Mouse (Mus musculus) kidney, postnatal 0 days (tissue): ENCODE results near the gene Supt7l. TPM values are rescaled to one million over a fixed set of nuclear protein-coding genes. Genes with fewer than 3 reads are reported as not detected.

Experiments
- ATAC-seq: fragments of 200-750 bp; cut with Nextera tagmentation; replicated peaks from 2 replicates; pipeline ENCODE4 v1.8.0; 2017; ENCODE audit warnings: low read depth, moderate number of reproducible peaks, moderate TSS enrichment, moderate library complexity; ENCODE audit not compliant: low FRiP score
- DNase-seq: peaks from one replicate; pipeline ENCODE4 v3.0.0-alpha.2; 2016; ENCODE audit warnings: low spot score
- H3K27ac ChIP-seq: fragments of 300-500 bp; sonication (generic); 2 replicates; pipeline ENCODE4 v1.5.1; 2014; ENCODE audit warnings: mild to moderate bottlenecking
- H3K27me3 ChIP-seq: fragments of 300-500 bp; sonication (generic); 2 replicates; pipeline ENCODE4 v1.6.1; 2014; ENCODE audit warnings: low read length, mixed read lengths; ENCODE audit not compliant: insufficient read depth
- H3K36me3 ChIP-seq: fragments of 300-500 bp; sonication (generic); 2 replicates; pipeline ENCODE4 v1.6.1; 2014; ENCODE audit warnings: low read length, mixed read lengths; ENCODE audit not compliant: insufficient read depth
- H3K4me1 ChIP-seq: fragments of 300-500 bp; sonication (generic); replicated peaks from 2 replicates; pipeline ENCODE4 v1.6.1; 2014; ENCODE audit warnings: antibody characterized with exemption, low read length, mixed read lengths; ENCODE audit not compliant: insufficient read depth
- H3K4me2 ChIP-seq: fragments of 300-500 bp; sonication (generic); 2 replicates; pipeline ENCODE4 v1.6.1; 2014; ENCODE audit warnings: mild to moderate bottlenecking, low read length, moderate library complexity, mixed read lengths
- H3K4me3 ChIP-seq: fragments of 300-500 bp; sonication (generic); replicated peaks from 2 replicates; pipeline ENCODE4 v1.5.1; 2014; ENCODE audit warnings: low read depth, low read length
- H3K9ac ChIP-seq: fragments of 300-500 bp; sonication (generic); 2 replicates; pipeline ENCODE4 v1.6.1; 2014; ENCODE audit warnings: low read depth, low read length
- H3K9me3 ChIP-seq: fragments of 300-500 bp; sonication (generic); replicated peaks from 2 replicates; pipeline ENCODE4 v1.6.1; 2016; ENCODE audit warnings: low read length, inconsistent platforms, mixed read lengths
- CTCF ChIP-seq: IDR thresholded peaks from 2 replicates; pipeline ENCODE4 v1.5.1; 2016; ENCODE audit warnings: antibody characterized with exemption, low read depth, mild to moderate bottlenecking, moderate library complexity
- WGBS: fragments of 180-500 bp; shearing (Covaris S2); extraction: QIAGEN DNeasy Blood & Tissue Kit; methylation state at CpG from one replicate; pipeline ENCODE4 v1.1.7; 2014; 5-methylcytosine and 5-hydroxymethylcytosine counted together
- polyA plus RNA-seq: library from polyadenylated mRNA; unstranded; fragments of >200 nt; fragmentation: Nextera tagmentation; extraction: Ambion mirVana; gene quantifications from 2 replicates; pipeline ENCODE4 v1.2.1, GENCODE M21; 2015

Supt7l gene
- polyA plus RNA-seq, 1 experiment from 2014 or later: 13.6 TPM

DNA sequence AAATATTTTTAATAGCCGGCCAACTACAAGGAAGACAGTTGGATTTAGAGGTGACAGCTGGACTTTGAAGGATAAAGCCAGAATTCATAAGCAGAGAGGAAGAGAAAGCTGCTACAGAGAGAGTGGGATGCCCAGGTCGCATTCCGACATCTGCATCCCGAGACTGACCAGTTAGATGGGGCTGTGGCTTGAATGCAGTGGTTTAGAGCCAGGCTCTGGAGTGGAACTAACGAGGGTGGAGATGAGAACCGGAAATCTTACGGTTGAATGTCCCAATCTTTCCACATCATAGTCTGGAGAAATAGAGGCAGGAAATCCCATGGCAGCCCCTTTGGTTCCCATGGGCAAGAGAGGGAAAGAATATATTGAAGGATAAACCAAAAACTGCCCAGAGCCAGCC, 38.4 kb upstream of the Supt7l start:
- WGBS: 66% methylated on average over 7 of the region's 7 CpGs
- Histone ChIP-seq H3K9ac (no peak overlapping the region), H3K4me1 (peaks cover 8% of the 10 kb centered on the region; the same call in 1 of the 2 replicates), H3K4me2 (no peak overlapping the region), H3K9me3 (no peaks in the 10 kb centered on the region), H3K27ac (no peak overlapping the region), H3K27me3 (no peaks in the 10 kb centered on the region), H3K4me3 (no peak overlapping the region), H3K36me3 (0 out of 2 replicates have a peak, but pooled peaks cover 8% of the 10 kb centered on the region)
- DNase-seq: no peak
- no peak for TF ChIP-seq CTCF
- ATAC-seq: no peak

DNA sequence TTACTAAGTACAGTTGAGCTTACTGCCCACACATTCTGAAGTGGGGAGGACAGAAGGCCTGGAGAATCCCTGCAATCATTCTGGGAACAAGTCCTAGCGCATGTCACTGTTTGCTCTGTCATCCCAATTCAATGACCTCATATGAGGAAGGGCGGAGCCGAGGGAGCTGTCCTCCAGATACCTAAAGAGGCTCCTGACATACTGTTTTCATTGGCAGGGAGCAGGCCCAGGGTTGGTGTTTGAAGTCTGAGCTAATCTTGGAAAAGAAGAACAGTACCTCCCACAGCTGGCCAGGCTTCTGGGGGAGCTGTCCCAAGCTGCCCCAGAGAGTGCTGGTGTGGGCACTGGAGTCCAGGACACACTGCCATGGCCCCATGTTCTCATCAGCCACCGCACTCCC, 37.4 kb upstream of the Supt7l start:
- Histone ChIP-seq H3K9me3 (no peaks in the 10 kb centered on the region), H3K36me3 (0 out of 2 replicates have a peak, but pooled peaks cover 8% of the 10 kb centered on the region), H3K27me3 (no peaks in the 10 kb centered on the region), H3K4me3 (no peak overlapping the region), H3K4me1 (0 out of 2 replicates have a peak, but pooled peaks cover 3% of the 10 kb centered on the region), H3K27ac (0 out of 2 replicates have a peak overlapping the region, but pooled peaks have one; percentile 8), H3K4me2 (no peak overlapping the region), H3K9ac (no peak overlapping the region)
- ATAC-seq: no peak
- TF ChIP-seq CTCF: no peak
- whole genome bisulfite sequencing: 77% methylated on average over 4 of the region's 4 CpGs
- no peak for DNase-seq

DNA sequence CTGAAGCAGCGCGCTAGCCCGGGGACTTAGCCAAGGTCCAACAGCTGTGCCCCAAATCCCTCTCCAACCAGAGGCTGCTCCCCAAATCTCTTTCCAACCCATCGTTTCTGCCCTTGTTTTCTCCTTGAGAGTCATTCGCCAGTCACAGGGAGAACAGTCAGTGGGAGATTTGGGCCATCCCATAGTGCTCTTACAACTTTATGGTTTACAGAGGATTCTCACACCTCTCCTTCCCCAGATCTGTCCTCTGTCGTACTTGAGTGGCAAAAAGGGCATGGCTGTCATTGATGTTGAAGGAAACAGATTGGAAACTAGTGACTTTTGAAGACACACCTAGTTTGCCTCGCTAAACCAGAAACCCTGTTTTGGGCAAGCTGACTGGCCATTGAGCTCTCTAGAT, 36.3 kb upstream of the Supt7l start:
- 25% methylated on average over 7 of the region's 7 CpGs for WGBS
- Histone ChIP-seq H3K27me3 (no peaks in the 10 kb centered on the region), H3K4me2 (no peak overlapping the region), H3K9ac (no peak overlapping the region), H3K4me1 (0 out of 2 replicates have a peak, but pooled peaks cover 3% of the 10 kb centered on the region), H3K27ac (no peak overlapping the region), H3K4me3 (no peak overlapping the region), H3K36me3 (0 out of 2 replicates have a peak, but pooled peaks cover 8% of the 10 kb centered on the region), H3K9me3 (no peaks in the 10 kb centered on the region)
- DNase-seq: no peak
- no peak; the same call in 1 of the 2 replicates for TF ChIP-seq CTCF
- ATAC-seq: no peak

DNA sequence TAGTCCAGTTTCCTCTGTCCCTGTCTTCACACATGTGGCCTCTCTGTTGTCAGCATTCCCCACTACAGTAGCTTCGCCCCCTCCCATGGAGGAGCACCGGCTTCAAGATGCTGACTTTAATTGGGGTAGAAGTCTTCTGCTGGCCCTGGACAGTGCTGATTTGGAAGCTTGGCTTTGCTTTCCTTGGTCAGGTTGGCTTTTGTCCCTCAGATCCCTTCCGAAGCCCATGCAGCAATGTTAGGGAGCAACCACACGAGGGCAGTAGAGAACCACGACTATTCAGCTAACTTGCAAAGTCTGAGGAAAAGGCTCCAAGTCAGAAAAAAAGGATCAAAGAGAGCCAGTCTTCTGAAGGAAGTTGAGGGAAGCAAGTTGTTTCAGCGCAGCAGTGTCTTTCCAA, 35.9 kb upstream of the Supt7l start:
- Histone ChIP-seq H3K4me3 (no peak overlapping the region), H3K27me3 (no peaks in the 10 kb centered on the region), H3K9me3 (no peaks in the 10 kb centered on the region), H3K9ac (no peak overlapping the region), H3K4me2 (no peak overlapping the region), H3K36me3 (0 out of 2 replicates have a peak, but pooled peaks cover 8% of the 10 kb centered on the region), H3K27ac (no peak overlapping the region), H3K4me1 (0 out of 2 replicates have a peak, but pooled peaks cover 3% of the 10 kb centered on the region)
- peak; percentile 41 for ATAC-seq
- WGBS: 6% methylated on average over 6 of the region's 6 CpGs
- TF ChIP-seq CTCF: peak; percentile 100
- DNase-seq: peak; percentile 95

DNA sequence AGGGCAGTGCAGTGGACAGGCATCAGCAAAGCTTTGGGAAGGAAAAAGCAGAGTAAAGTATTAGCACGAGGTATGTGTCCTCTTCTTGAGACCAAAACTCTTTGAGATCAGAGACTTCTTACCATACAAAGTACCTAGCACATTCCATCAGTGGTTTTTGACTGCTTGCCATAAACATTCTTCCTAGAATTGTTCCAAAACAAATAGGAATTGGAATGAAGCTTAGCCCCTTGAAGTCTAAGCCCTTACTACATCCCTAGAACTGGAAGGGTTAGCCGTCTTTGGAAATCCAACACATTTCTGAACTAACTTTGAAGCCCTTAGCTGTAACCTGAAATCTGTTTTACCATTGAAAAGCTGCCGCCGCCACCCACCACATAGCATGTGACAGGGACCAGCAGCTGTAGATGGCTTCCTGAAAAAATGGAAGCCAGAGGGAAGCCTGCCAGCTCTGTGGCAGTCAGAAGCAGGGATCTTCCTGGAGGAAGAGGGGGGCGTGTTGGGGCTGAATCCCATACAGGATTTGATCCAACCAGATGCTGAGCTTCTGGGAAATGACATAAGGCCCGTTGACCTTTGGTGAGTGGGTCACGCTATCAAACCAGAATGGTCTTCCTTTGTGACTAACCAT, 34.5 kb upstream of the Supt7l start:
- Histone ChIP-seq H3K9me3 (no peaks in the 10 kb centered on the region), H3K4me2 (no peak overlapping the region), H3K36me3 (0 out of 2 replicates have a peak, but pooled peaks cover 11% of the 10 kb centered on the region), H3K4me3 (no peak overlapping the region), H3K4me1 (0 out of 2 replicates have a peak, but pooled peaks cover 3% of the 10 kb centered on the region), H3K27me3 (no peaks in the 10 kb centered on the region), H3K9ac (no peak overlapping the region), H3K27ac (peak overlapping the region; percentile 60)
- peak; percentile 70 for DNase-seq
- WGBS: 57% methylated on average over 7 of the region's 7 CpGs
- no peak for ATAC-seq
- TF ChIP-seq CTCF: no peak

DNA sequence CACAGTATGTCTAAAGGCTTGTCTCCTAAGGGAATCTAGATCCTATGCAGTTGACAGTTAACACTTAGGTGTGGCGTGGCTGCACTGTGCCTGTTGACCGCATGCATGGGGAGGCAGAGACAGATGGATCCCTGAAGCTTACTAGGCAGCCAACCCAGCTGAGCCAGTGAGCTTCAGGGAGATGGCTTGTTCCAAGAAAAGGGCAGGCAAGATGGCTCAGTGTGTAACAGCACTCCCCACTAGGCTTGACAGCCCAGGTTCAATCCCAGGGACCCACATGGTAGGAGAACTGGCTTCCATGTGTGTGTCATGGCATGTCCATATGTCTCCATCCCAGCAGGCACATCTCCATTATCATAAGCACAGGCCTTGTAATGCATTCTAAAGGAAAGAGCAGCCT, 32.7 kb upstream of the Supt7l start:
- H3K27ac ChIP-seq: no peak overlapping the region
- H3K9ac ChIP-seq: no peak overlapping the region
- H3K27me3 ChIP-seq: no peaks in the 10 kb centered on the region
- DNase-seq: no peak
- no peak for TF ChIP-seq CTCF
- 0 out of 2 replicates have a peak, but pooled peaks cover 17% of the 10 kb centered on the region for H3K36me3 ChIP-seq
- no peak overlapping the region for H3K4me2 ChIP-seq
- ATAC-seq: no peak
- 0 out of 2 replicates have a peak, but pooled peaks cover 3% of the 10 kb centered on the region for H3K4me1 ChIP-seq
- WGBS: 98% methylated on average over 2 of the region's 2 CpGs
- no peaks in the 10 kb centered on the region for H3K9me3 ChIP-seq
- no peak overlapping the region for H3K4me3 ChIP-seq
